Mouse (Mus musculus) liver, embryonic 14.5 days (tissue): Measurements from ENCODE around the gene Trp73.

Experiments
- CTCF ChIP-seq: IDR thresholded peaks from 2 replicates; pipeline ENCODE4 v1.5.1; 2016; ENCODE audit warnings: antibody characterized with exemption, low read depth, control low read depth
- EP300 ChIP-seq: IDR thresholded peaks from 2 replicates; pipeline ENCODE4 v1.6.1; 2016; ENCODE audit warnings: antibody characterized with exemption, low read depth

GRCm38 (mm10) chr4:154019571-154019970 lies 120.4 kb downstream of the Trp73 start:
- TF ChIP-seq CTCF (peak; percentile 96), EP300 (no peak)
